Mouse (Mus musculus) adrenal gland, adult 18-20 months (tissue): ENCODE results near the gene Cdkn2d. TPM values are rescaled to one million over a fixed set of nuclear protein-coding genes. Genes with fewer than 3 reads are reported as not detected.
A peak's percentile ranks its signal among the peaks of the same experiment; 100 is the strongest.

ENCODE experiments used
- DNase-seq, 2 experiments: peaks; one replicate each; pipeline ENCODE4 v3.0.0; 2021 to 2022; ENCODE audit warnings: low spot score in 2 of 2
- total RNA-seq, 2 experiments: library from RNA; stranded (reverse); gene quantifications; 1 replicate in 1 of 2; 2 replicates in 1 of 2; pipeline ENCODE4 v1.2.3; 2021

The Cdkn2d gene
- total RNA-seq, 2 experiments from 2014 or later, result 9.1 to 11.8 TPM

GRCm38 (mm10) chr9:21248326-21248725, 42.9 kb downstream of the Cdkn2d start, which contains the start of gene S1pr5:
S1pr5 (minus strand) TSS chr9:21248443.
- peak; percentile 26 to 53 for DNase-seq

- no peak for DNase-seq
These were observed 44.9 kb downstream of the Cdkn2d start for GRCm38 (mm10) chr9:21246342-21246741.

- no peak for DNase-seq
These were observed 46.1 kb downstream of the Cdkn2d start for GRCm38 (mm10) chr9:21245113-21245487.

- DNase-seq, result no peak
These were observed 46.6 kb downstream of the Cdkn2d start for GRCm38 (mm10) chr9:21244428-21245112.

- no peak for DNase-seq
These were observed 47.3 kb downstream of the Cdkn2d start for GRCm38 (mm10) chr9:21243826-21244427.

- DNase-seq, result peak; percentile 64 to 67
These were observed 49.9 kb downstream of the Cdkn2d start for GRCm38 (mm10) chr9:21241343-21241742.

- DNase-seq, result no peak
These were observed 51.8 kb downstream of the Cdkn2d start for GRCm38 (mm10) chr9:21239465-21239848.

GRCm38 (mm10) chr9:21238733-21239464, 52.3 kb downstream of the Cdkn2d start, which contains the start of gene Keap1:
Keap1 (minus strand) TSS chr9:21239361.
- peak; percentile 88 for DNase-seq

Other genes with a start within 250 kb of the Cdkn2d start
- not detected for gene Zglp1, start 224.3 kb downstream of the Cdkn2d start, total RNA-seq
- under 1 TPM; 0.53 to 0.80 TPM for gene Gm49373, start 218.3 kb downstream of the Cdkn2d start, total RNA-seq
- 10 to 100 TPM; 38.3 to 39.2 TPM for gene Fdx1l, start 217.8 kb downstream of the Cdkn2d start, total RNA-seq
- 1 to 10 TPM; 1.8 to 1.9 TPM for gene Gm38431, start 199.4 kb downstream of the Cdkn2d start, total RNA-seq
- 10 to 100 TPM; 42.9 to 47.1 TPM for gene Raver1, start 199.4 kb downstream of the Cdkn2d start, total RNA-seq
- gene Tyk2, start 160.2 kb downstream of the Cdkn2d start, total RNA-seq, result 10 to 100 TPM; 14.0 to 14.5 TPM
- 100 to 1,000 TPM; 175 to 181 TPM for gene Cdc37, start 141.4 kb downstream of the Cdkn2d start, total RNA-seq
- gene Pde4a, start 125.7 kb downstream of the Cdkn2d start, total RNA-seq, result 10 to 100 TPM in 1 of 2 experiments, 1 to 10 TPM in 1; 6.2 to 13.3 TPM
- gene Keap1, start 52.0 kb downstream of the Cdkn2d start, total RNA-seq, result 10 to 100 TPM; 44.9 to 51.2 TPM
- gene S1pr5, start 43.0 kb downstream of the Cdkn2d start, total RNA-seq, result 1 to 10 TPM in 1 of 2 experiments, under 1 TPM in 1; 0.50 to 1.0 TPM
- gene Atg4d, start 26.1 kb downstream of the Cdkn2d start, total RNA-seq, result 10 to 100 TPM; 39.9 to 52.6 TPM
- 10 to 100 TPM; 31.1 to 34.9 TPM for gene Kri1, start 3.4 kb downstream of the Cdkn2d start, total RNA-seq
- not detected for gene Ap1m2, start 20.9 kb upstream of the Cdkn2d start, total RNA-seq
- gene Slc44a2, start 29.3 kb upstream of the Cdkn2d start, total RNA-seq, result 10 to 100 TPM; 36.3 to 48.3 TPM
- 10 to 100 TPM; 56.5 to 59.6 TPM for gene Ilf3, start 76.5 kb upstream of the Cdkn2d start, total RNA-seq
- 10 to 100 TPM; 15.6 to 18.5 TPM for gene Qtrt1, start 120.4 kb upstream of the Cdkn2d start, total RNA-seq
- 100 to 1,000 TPM in 1 of 2 experiments, 10 to 100 TPM in 1; 88.5 to 112 TPM for gene Dnm2, start 133.5 kb upstream of the Cdkn2d start, total RNA-seq
- gene Tmed1, start 218.8 kb upstream of the Cdkn2d start, total RNA-seq, result 10 to 100 TPM; 25.6 to 28.8 TPM
- gene AB124611, start 234.8 kb upstream of the Cdkn2d start, total RNA-seq, result 1 to 10 TPM; 1.5 to 4.3 TPM